Mouse (Mus musculus): ENCODE results near the gene Cnn1. TPM values are rescaled to one million over a fixed set of nuclear protein-coding genes. Genes with fewer than 3 reads are reported as not detected.
A peak's percentile ranks its signal among the peaks of the same experiment; 100 is the strongest.

Gene Cnn1
- total RNA-seq, 2 experiments from 2014 or later, result 8.2 to 9.7 TPM

DNA sequence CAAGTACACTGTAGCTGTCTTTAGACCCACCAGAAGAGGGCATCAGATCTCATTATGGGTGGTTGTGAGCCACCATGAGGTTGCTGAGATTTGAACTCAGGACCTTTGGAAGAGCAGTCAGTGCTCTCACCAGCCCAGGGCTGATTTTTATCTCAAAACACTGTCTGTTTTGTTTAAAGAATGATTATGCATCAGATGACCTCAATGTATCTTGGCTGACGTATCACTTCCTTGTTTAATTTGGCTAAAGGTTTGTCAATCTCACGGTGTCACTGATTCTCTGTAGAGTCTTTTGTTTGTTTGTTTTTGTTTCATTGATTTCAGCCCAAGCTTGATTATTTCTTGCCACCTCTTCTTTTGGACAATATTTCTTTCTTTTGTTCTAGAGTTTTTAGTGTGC, 51.9 kb downstream of the Cnn1 start:
- intact Hi-C loops (cut with DNase I), result no loop called here
- no peak for DNase-seq

DNA sequence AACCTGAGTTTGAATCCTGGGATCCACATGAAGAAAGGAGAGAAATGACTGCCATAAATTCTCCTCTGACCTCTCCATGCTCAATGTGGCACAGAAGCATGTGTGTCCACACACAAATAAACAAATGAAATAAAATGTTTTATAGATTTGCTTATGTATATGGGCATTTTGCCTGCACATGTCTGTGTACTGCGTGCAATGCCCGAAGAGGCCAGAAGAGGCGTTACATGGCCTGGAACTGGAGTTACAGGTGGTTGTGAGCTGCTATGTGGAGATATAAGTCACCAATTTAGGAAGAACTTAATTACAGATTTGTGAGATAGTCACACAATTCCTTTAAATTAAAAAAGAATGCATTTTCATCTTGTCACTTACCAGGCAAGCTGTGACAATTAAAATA, 54.8 kb downstream of the Cnn1 start:
- DNase-seq, result no peak
- intact Hi-C loops (cut with DNase I), result no loop called here

DNA sequence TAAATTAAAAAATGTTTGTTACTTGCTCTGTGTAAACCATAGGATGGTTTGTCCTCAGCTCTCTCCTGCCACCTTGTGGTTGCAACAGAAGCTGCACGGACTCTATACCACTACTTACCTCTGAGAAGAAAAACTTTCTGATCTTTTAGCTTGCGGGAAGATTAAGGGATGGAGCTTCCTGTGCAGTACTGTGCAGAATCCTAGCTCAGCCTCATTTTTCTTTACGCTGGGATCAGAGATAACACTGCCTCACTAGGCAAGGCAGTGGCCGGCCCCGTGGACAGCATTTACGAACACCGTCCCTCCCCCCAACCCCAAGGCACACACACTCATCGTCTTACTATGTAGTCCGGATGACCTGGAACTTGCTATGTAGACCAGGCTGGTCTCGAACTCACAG, 56.6 kb downstream of the Cnn1 start:
- peak; percentile 79 to 87 for DNase-seq
- intact Hi-C loops (cut with DNase I), result loop anchor here (1.0 to 5.0 kb wide), 4 partner anchors 69 to 257 kb away; partner anchors contain the start of genes 9530077C05Rik and Zfp809

DNA sequence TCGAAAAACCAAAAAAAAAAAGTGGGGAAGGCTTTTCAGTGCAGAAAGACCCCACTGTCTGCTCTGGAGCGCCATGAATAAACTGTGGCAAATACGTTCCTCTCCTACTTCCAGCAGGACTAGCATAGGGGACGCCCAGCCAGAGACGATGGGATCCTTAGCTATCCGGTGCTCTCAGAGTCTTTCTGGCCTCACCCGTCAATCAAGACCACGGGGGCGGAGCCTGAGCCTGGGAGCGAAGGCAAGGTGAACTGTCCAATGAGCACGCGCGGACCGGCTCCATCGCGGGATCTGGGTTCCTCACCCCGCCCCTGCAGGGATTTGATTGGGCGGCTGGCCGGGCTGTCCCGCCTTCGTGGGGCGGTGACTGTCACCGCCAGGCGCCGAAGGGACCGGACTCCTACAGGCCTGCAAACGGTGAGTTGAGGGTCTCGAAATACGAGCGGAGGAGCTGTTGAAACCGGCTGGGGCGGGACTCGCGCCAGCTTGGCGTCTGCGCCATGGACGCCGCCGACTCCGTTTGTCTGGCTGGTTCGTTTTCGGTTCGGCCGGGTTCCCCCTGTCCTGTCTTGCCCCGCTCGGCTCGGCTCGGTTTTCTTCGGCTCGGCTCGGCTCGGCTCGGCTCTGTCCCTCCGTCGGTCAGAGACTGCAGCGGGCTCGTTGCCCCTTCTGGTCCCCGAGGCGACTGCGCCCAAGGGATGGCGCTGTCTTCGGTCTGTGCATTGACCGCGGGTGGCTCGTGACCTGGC, 57.7 kb downstream of the Cnn1 start, which contains the start of gene Pigyl:
Pigyl (plus strand) TSS at position 350 of the 749 bp plus-strand sequence.
- intact Hi-C loops (cut with DNase I), result loop anchor here (2.0 to 5.0 kb wide), 3 partner anchors 68 to 256 kb away; partner anchors contain the start of genes 9530077C05Rik and Zfp809
- peak; percentile 99 for DNase-seq

DNA sequence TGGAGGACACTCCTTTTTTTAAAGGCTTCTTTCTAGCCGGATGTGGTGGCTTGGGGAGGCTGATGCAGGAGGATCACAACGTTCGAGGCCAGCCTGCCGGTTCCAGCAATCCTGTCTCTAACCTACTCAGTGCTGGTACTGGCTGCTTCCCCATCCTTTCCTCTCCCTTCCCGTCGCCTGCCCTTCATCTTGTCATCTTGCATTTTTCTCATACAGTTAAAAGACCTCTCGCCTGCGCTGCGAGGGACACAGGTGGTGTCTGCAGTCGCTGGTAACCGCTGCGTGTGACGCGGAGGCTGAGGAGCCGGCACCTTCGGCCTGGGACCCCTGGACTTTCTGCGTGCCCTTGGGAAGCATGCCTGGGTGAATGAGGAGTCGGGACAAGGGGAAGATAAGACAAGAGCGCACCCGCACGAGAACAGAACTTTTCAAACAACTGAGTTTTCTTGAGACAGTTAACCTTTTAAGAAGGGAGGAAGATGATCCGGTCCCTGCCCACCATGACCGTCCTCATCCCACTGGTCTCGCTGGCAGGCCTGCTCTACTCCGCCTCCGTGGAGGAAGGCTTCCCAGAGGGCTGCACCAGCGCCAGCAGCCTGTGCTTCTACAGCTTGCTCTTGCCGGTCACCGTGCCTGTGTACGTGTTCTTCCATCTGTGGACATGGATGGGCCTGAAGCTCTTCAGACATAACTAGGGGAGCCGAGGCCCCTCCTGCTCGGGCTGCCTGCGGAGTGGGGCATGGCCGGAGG, 58.7 kb downstream of the Cnn1 start:
- intact Hi-C loops (cut with DNase I), result loop anchor here (2.0 to 5.0 kb wide), 3 partner anchors 67 to 255 kb away; partner anchors contain the start of genes 9530077C05Rik and Zfp809
- DNase-seq, result no peak

Small RNA genes within 50 kb of the gene (microRNA-seq; reads per million reads assigned to microRNA genes)
- gene Mir7084, result 0 to 0.70 reads per million in 2 experiments

Other genes starting within 250 kb of the Cnn1 start
- 10 to 100 TPM; 63.0 to 66.5 TPM for gene Dock6, start 246.6 kb upstream of the Cnn1 start, total RNA-seq (2021)
- gene Rab3d, start 181.0 kb upstream of the Cnn1 start, total RNA-seq (2021), result 10 to 100 TPM; 10.3 to 12.6 TPM
- gene Ccdc159, start 171.7 kb upstream of the Cnn1 start, total RNA-seq (2021), result 1 to 10 TPM in 1 of 2 experiments, under 1 TPM in 1; 0.74 to 1.0 TPM
- 10 to 100 TPM; 24.3 to 28.6 TPM for gene Tmem205, start 171.7 kb upstream of the Cnn1 start, total RNA-seq (2021)
- 1 to 10 TPM; 2.2 to 2.4 TPM for gene Plppr2, start 162.2 kb upstream of the Cnn1 start, total RNA-seq (2021)
- 1 to 10 TPM; 8.7 TPM for gene Swsap1, start 143.5 kb upstream of the Cnn1 start, total RNA-seq (2021)
- gene Epor, start 135.7 kb upstream of the Cnn1 start, total RNA-seq (2021), result 1 to 10 TPM; 3.1 to 4.0 TPM
- gene Rgl3, start 109.8 kb upstream of the Cnn1 start, total RNA-seq (2021), result 1 to 10 TPM; 1.3 to 1.4 TPM
- not detected for gene Ccdc151, start 96.6 kb upstream of the Cnn1 start, total RNA-seq (2021)
- 10 to 100 TPM; 67.7 to 73.7 TPM for gene Prkcsh, start 96.4 kb upstream of the Cnn1 start, total RNA-seq (2021)
- gene Elavl3, start 47.2 kb upstream of the Cnn1 start, total RNA-seq (2021), result under 1 TPM; 0.26 to 0.47 TPM
- gene Gm49318, start 28.0 kb upstream of the Cnn1 start, total RNA-seq (2021), result under 1 TPM in 1 of 2 experiments, not detected in 1; 0.64 TPM
- gene Zfp653, start 27.8 kb upstream of the Cnn1 start, total RNA-seq (2021), result 1 to 10 TPM; 5.9 to 7.3 TPM
- 10 to 100 TPM; 79.0 to 82.6 TPM for gene Ecsit, start 13.8 kb upstream of the Cnn1 start, total RNA-seq (2021)
- gene Elof1, start 18.0 kb downstream of the Cnn1 start, total RNA-seq (2021), result 10 to 100 TPM; 43.5 to 44.0 TPM
- 1 to 10 TPM; 1.8 to 2.8 TPM for gene Acp5, start 36.5 kb downstream of the Cnn1 start, total RNA-seq (2021)
- gene Pigyl, start 57.6 kb downstream of the Cnn1 start, total RNA-seq (2021), result 10 to 100 TPM; 35.3 to 35.6 TPM
- gene Zfp872, start 88.9 kb downstream of the Cnn1 start, total RNA-seq (2021), result under 1 TPM; 0.17 to 0.20 TPM
- gene Zfp809, start 126.5 kb downstream of the Cnn1 start, total RNA-seq (2021), result 10 to 100 TPM; 26.9 to 35.2 TPM
- 1 to 10 TPM in 1 of 2 experiments, under 1 TPM in 1; 0.97 to 1.2 TPM for gene Zfp599, start 160.7 kb downstream of the Cnn1 start, total RNA-seq (2021)
- gene Zfp810, start 208.4 kb downstream of the Cnn1 start, total RNA-seq (2021), result 10 to 100 TPM; 12.3 to 13.9 TPM

Data from heart, postnatal 10 days (tissue).